Mouse (Mus musculus): ENCODE data around the gene Rptor.

GRCm38 (mm10) chr11:119607464-119607863 lies 4.8 kb downstream of the Rptor start:
- TF ChIP-seq CTCF (IDR thresholded peaks at IDR 0.05; ENCODE audit: borderline replicate concordance, extremely low read depth, insufficient read depth, insufficient read length) (no peak), POLR2A (IDR thresholded peaks at IDR 0.05; ENCODE audit: borderline replicate concordance, extremely low read depth, insufficient read depth, insufficient read length, poor library complexity, severe bottlenecking) (no peak)
